Mouse (Mus musculus) lung, postnatal 10 days (tissue): Measurements from ENCODE around the gene Shisal2b.

Experiments used
- DNase-seq: peaks from one replicate; pipeline ENCODE4 v3.0.0; 2021

Gene Shisal2b

GRCm38 (mm10) chr13:104816635-104817571, 46.8 kb downstream of the Shisal2b start, which contains the start of gene Cwc27:
Gene Cwc27, minus strand, starts transcription at chr13:104817142.
- DNase-seq = peak; percentile 84

GRCm38 (mm10) chr13:104816270-104816634, 47.4 kb downstream of the Shisal2b start:
- no peak for DNase-seq

- DNase-seq = peak; percentile 23
These were observed 58.0 kb downstream of the Shisal2b start for GRCm38 (mm10) chr13:104805681-104806080.

GRCm38 (mm10) chr13:104799566-104800182, 64.0 kb downstream of the Shisal2b start:
- DNase-seq = no peak

GRCm38 (mm10) chr13:104799067-104799466, 64.6 kb downstream of the Shisal2b start:
- no peak for DNase-seq
